Mouse (Mus musculus) intestine, postnatal 0 days (tissue): ENCODE measurements around the gene Tbcel. TPM values are rescaled to one million over a fixed set of nuclear protein-coding genes. Genes with fewer than 3 reads are reported as not detected.
A peak's percentile ranks its signal among the peaks of the same experiment; 100 is the strongest.

Experiments
- ATAC-seq: fragments of 200-750 bp; cut with Nextera tagmentation; 2 replicates; pipeline ENCODE4 v1.8.0; 2017; ENCODE audit warnings: mild to moderate bottlenecking, moderate TSS enrichment, moderate library complexity
- H3K27ac ChIP-seq: fragments of 300-500 bp; sonication (generic); 2 replicates; pipeline ENCODE4 v1.5.1; 2014; ENCODE audit warnings: mild to moderate bottlenecking, low read depth, low read length, moderate library complexity
- H3K27me3 ChIP-seq: fragments of 300-500 bp; sonication (generic); replicated peaks from 2 replicates; pipeline ENCODE4 v1.6.1; 2014; ENCODE audit warnings: low read length, mixed read lengths; ENCODE audit not compliant: control insufficient read depth, insufficient read depth
- H3K36me3 ChIP-seq: fragments of 300-500 bp; sonication (generic); 2 replicates; pipeline ENCODE4 v1.6.1; 2014; ENCODE audit warnings: mild to moderate bottlenecking, moderate library complexity; ENCODE audit not compliant: control insufficient read depth, insufficient read depth
- H3K4me1 ChIP-seq: fragments of 300-500 bp; sonication (generic); replicated peaks from 2 replicates; pipeline ENCODE4 v1.6.1; 2014; ENCODE audit warnings: antibody characterized with exemption, low read length, mixed read lengths; ENCODE audit not compliant: control insufficient read depth, insufficient read depth
- H3K4me2 ChIP-seq: fragments of 300-500 bp; sonication (generic); replicated peaks from 2 replicates; pipeline ENCODE4 v1.6.1; 2014; ENCODE audit warnings: low read depth, mild to moderate bottlenecking, moderate library complexity
- H3K4me3 ChIP-seq: fragments of 300-500 bp; sonication (generic); 2 replicates; pipeline ENCODE4 v1.5.1; 2014; ENCODE audit warnings: low read depth, low read length
- H3K9ac ChIP-seq: fragments of 300-500 bp; sonication (generic); 2 replicates; pipeline ENCODE4 v1.6.1; 2014; ENCODE audit warnings: mild to moderate bottlenecking, low read depth, low read length
- H3K9me3 ChIP-seq: fragments of 300-500 bp; sonication (generic); 2 replicates; pipeline ENCODE4 v1.6.1; 2016; ENCODE audit warnings: mixed run types; ENCODE audit not compliant: control insufficient read depth
- CTCF ChIP-seq: sonication (generic); IDR thresholded peaks from 2 replicates; pipeline ENCODE4 v1.5.1; 2016; ENCODE audit warnings: low read depth, mild to moderate bottlenecking, control low read depth, antibody characterized with exemption, moderate library complexity
- WGBS: fragments of 180-500 bp; shearing (Covaris S2); extraction: QIAGEN DNeasy Blood & Tissue Kit; methylation state at CpG from one replicate; pipeline ENCODE4 v1.1.7; 2014; 5-methylcytosine and 5-hydroxymethylcytosine counted together
- polyA plus RNA-seq: library from polyadenylated mRNA; unstranded; fragments of >200 nt; fragmentation: Nextera tagmentation; extraction: Ambion mirVana; gene quantifications from 2 replicates; pipeline ENCODE4 v1.2.1, GENCODE M21; 2015

The Tbcel gene
- polyA plus RNA-seq, 1 experiment from 2014 or later, result 12.2 TPM

DNA sequence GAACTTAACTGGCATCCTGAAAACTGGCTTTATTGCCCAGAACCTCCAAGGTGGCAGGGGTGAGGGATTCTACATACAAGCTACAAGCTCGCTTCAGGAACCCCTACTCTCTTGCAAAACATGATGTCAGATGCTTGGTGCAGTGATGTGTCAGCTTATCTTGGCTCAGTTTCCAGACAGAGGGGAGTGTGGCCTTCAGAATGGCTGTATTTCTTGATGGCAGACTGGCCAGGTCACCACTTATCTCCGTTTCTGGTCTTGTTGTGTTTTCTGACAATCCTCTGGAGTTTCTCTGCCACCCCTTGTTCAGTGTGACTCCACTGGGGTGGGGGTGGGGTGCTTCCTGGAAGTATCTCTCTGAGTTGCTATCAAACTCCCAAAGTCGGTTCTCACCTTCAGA lies 24.3 kb upstream of the Tbcel start:
- Histone ChIP-seq H3K9ac (no peak overlapping the region), H3K36me3 (no peaks in the 10 kb centered on the region), H3K4me3 (no peak overlapping the region), H3K4me1 (no peaks in the 10 kb centered on the region), H3K9me3 (no peaks in the 10 kb centered on the region), H3K4me2 (no peak overlapping the region), H3K27ac (no peak overlapping the region), H3K27me3 (no peaks in the 10 kb centered on the region)
- WGBS, result 53% methylated on average over 3 of the region's 3 CpGs
- ATAC-seq, result no peak
- no peak for TF ChIP-seq CTCF

DNA sequence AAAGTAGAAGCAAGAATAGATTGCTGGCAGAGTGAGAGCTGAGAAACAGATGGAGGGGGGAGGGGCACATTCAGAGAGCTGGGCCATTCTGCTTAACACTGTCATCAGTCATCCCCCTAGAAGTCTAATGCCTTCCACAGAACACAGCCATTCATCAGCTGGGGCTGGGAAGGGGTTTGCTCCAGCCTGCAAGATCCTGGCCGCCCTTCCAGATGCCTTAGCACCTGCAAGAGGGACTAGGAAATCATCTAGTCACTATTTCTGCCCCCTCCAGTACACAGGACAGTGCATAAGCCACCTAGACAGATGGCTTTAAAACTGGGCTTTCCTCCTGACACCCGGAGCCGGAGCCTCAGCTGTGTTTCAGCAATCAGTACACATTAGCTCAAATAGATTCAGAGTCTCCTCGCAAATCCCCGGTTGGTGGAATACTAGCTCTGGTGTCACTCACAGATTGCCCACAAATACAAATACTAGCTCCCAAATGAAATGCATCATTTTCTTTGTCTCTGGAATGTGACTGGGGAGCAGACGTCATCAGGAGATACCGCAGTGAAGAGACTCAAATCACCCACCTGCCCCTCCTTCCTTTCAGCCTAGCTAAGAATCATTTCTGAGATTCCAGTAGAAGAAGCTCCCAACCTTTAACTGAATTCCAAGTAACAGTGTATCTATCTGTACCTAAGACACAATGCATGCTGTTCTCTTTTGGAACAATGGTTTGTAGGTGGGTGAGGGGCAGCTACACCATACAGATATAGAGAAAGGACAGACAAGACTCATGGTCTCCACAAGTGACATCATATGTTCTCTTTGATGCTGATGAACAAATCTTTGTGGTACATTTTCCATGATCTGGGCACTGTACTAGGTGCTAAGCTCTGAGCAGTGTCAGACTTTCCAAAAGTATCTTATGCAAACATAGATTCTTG lies 22.9 kb upstream of the Tbcel start:
- no peaks in the 10 kb centered on the region for H3K27me3 ChIP-seq
- H3K4me3 ChIP-seq, result no peak overlapping the region
- H3K9ac ChIP-seq, result no peak overlapping the region
- no peaks in the 10 kb centered on the region for H3K36me3 ChIP-seq
- H3K4me2 ChIP-seq, result no peak overlapping the region
- H3K27ac ChIP-seq, result no peak overlapping the region
- no peaks in the 10 kb centered on the region for H3K9me3 ChIP-seq
- no peaks in the 10 kb centered on the region for H3K4me1 ChIP-seq
- TF ChIP-seq CTCF, result no peak
- WGBS, result 61% methylated on average over 7 of the region's 7 CpGs
- no peak for ATAC-seq

DNA sequence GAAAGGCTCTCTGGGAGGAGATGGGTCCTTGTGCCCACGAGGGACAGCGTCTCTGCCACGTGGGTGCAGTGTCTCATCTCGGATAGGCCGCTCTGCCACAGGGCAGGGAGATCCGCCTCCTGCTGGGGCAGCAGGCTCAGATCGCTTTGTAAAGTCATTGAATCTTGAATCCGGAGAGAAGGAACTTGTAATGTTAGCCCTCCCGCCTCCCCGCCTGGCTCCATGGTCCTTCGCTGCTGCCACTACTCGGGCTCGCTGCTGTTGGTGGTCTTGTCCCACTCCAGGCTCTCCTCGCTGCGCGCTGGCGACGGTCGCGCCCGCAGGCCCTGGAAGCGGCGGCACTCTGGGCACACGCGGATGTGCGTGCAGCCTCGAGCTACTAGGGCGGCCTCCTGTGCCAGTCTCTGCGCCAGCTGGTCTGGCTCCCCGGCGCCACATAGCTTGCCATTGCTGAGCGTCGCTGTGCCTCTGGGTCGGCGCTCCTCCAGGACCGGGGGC lies 13.0 kb upstream of the Tbcel start:
- H3K4me3 ChIP-seq, result no peak overlapping the region
- H3K27me3 ChIP-seq, result no peaks in the 10 kb centered on the region
- no peaks in the 10 kb centered on the region for H3K9me3 ChIP-seq
- H3K4me2 ChIP-seq, result peak overlapping the region; percentile 51
- H3K9ac ChIP-seq, result no peak overlapping the region
- no peak overlapping the region for H3K27ac ChIP-seq
- TF ChIP-seq CTCF, result no peak
- H3K4me1 ChIP-seq, result no peaks in the 10 kb centered on the region
- ATAC-seq, result no peak
- 48% methylated on average over 36 of the region's 36 CpGs for WGBS
- no peaks in the 10 kb centered on the region for H3K36me3 ChIP-seq

DNA sequence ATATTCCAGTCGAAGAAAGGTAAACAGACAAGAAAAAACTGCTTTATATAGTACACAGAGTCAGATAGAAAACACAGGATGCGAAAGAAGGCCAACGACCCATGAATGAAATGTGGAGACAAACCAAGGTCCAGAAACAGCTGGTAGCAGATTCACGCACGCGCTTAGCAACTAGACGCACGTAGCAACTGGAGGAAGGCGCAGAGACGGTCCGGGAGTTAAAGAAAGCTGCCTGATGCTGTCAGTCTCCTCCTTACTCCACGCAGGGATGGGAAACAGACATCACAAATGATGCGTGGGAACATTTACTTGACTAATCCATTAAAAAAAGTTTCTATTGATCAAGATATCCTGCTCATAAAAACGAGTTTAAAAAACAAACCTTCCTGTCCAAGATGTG lies 10.6 kb upstream of the Tbcel start:
- Histone ChIP-seq H3K4me3 (no peak overlapping the region), H3K36me3 (no peaks in the 10 kb centered on the region), H3K9me3 (no peaks in the 10 kb centered on the region), H3K4me1 (0 out of 2 replicates have a peak, but pooled peaks cover 2% of the 10 kb centered on the region), H3K27ac (no peak overlapping the region), H3K9ac (no peak overlapping the region), H3K27me3 (no peaks in the 10 kb centered on the region), H3K4me2 (no peak overlapping the region)
- WGBS, result 64% methylated on average over 14 of the region's 14 CpGs
- no peak for TF ChIP-seq CTCF
- ATAC-seq, result no peak

DNA sequence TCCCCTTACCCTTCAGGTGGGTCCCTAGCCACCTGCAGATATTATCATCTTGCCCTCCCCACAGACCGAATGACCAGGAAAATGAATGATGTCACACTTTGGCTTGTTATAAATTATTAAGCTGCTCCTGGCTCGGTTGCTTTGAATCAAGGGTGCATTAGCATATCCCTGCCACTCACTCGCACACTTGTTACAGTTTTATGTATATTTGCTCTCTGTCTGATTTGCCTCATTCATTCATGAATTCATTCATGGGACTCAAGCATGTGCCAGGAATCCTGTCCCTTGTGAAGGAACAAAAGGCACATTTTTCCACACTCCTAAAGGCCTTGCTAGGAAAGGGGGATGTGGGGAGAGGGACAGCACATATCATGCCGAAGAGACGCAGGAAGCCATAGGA lies 5.5 kb upstream of the Tbcel start:
- WGBS, result 39% methylated on average over 5 of the region's 5 CpGs
- Histone ChIP-seq H3K4me1 (peaks cover 2% of the 10 kb centered on the region; the same call in 1 of the 2 replicates), H3K4me2 (no peak overlapping the region), H3K9ac (no peak overlapping the region; the same call in 1 of the 2 replicates), H3K27me3 (no peaks in the 10 kb centered on the region), H3K4me3 (no peak overlapping the region), H3K36me3 (no peaks in the 10 kb centered on the region), H3K9me3 (no peaks in the 10 kb centered on the region), H3K27ac (no peak overlapping the region)
- TF ChIP-seq CTCF, result no peak
- no peak for ATAC-seq

DNA sequence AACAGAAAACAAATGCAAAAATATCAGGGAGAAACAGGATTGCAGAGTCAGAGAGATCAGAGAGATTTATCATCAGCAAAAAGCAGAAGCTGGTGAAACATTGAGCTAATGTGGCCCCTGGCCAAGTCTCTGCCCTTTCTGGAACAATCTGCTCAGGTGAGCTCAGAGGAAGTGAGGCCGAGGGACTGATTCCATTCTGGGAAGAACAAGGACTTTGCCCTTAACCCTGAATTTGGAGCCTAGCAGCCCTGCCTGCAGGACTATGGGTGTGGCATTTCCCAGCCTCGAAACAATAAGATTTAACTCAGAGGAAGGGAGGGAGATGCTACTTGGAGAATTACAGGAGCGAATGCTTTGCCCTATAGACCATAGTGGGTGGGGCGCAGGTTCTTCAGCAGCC lies 4.7 kb upstream of the Tbcel start:
- Histone ChIP-seq H3K4me1 (peaks cover 2% of the 10 kb centered on the region; the same call in 1 of the 2 replicates), H3K27ac (0 out of 2 replicates have a peak overlapping the region, but pooled peaks have one; percentile 5), H3K9ac (no peak overlapping the region), H3K4me2 (no peak overlapping the region), H3K27me3 (no peaks in the 10 kb centered on the region), H3K9me3 (no peaks in the 10 kb centered on the region), H3K4me3 (no peak overlapping the region), H3K36me3 (no peaks in the 10 kb centered on the region)
- peak; percentile 87 for ATAC-seq
- TF ChIP-seq CTCF, result no peak
- WGBS, result 38% methylated on average over 4 of the region's 4 CpGs
